Mouse (Mus musculus): ENCODE results near the gene Sdhaf3. TPM values are rescaled to one million over a fixed set of nuclear protein-coding genes. Genes with fewer than 3 reads are reported as not detected.
"Not testable (repeated sequence)": the region's sequence is repeated elsewhere in the genome, so short reads cannot be mapped to it uniquely, and the experiment has no call there.

Sdhaf3 gene
- total RNA-seq (2021), result 6.4 and 6.8 TPM in 2 replicates
- long read RNA-seq, full-length matches to known transcripts, result 10 of 11 reads
- long read RNA-seq, partial matches to known transcripts, result 0 of 11 reads
- long read RNA-seq, other reads (novel, unspliced or antisense), result 1 of 11 reads

- peak; percentile 93 for DNase-seq
These were observed at the start of gene Sdhaf3 for GRCm38 (mm10) chr6:6955764-6956561. Gene Sdhaf3 (plus strand): TSS chr6:6956004.

- DNase-seq, result peak; percentile 53
These were observed 46.2 kb upstream of the Sdhaf3 start for GRCm38 (mm10) chr6:6909586-6909985.

GRCm38 (mm10) chr6:6914304-6914703 is 41.5 kb upstream of the Sdhaf3 start:
- no peak for DNase-seq

DNA sequence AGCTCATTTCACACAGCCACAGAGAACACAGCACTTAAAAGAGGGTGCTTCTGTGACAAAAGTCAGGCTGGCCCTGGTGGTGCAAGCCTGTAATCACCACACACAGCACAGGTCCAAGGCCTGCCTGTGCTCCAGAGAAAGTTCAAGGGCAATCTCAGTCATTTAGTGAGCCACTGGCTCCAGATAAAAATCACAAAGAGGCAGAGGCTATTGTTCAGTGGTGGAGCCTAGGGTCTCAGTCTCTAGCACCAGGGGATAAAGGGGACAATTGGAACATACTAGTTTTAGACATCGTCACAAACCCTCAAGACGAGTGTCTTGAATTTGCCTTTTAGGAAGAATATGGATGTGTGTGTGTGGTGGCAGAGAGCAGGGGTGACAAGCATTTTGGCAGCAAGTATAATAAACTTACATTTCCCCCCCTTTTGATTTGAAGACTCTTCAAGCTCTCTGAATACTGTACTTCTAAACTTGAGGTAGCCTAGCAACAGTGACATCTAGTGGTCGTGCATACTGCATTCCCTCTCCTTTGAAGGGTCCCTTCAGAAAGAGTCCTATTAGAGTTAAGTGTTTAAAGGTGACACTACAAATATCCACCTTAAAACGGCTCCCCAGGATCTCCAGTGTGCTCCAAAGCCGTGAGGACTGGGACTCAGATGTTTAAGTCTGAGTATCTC is 40.8 kb upstream of the Sdhaf3 start:
- peak; percentile 10 for DNase-seq

GRCm38 (mm10) chr6:6915526-6915915 is 40.3 kb upstream of the Sdhaf3 start:
- DNase-seq, result no peak

GRCm38 (mm10) chr6:6917334-6917733 is 38.5 kb upstream of the Sdhaf3 start:
- DNase-seq, result no peak

DNA sequence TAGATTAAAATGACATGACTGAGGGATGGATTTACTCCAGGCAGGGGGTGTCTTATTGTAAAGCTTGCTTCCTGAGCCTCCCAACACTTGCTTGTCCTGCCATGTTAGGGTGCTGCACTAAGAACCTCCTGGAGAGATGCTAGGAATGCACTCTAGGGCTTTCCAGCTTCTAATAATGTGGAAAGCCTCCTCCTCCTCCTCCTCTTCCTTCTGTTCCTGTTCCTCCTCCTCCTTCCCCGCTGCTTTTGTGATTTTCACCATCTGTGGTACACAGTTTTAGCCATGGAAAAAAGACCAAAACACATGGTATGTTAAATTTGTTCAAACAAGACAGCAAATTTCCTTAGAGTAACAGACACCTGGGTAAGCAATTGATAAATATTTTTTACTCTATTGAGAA is 30.5 kb upstream of the Sdhaf3 start:
- no peak for DNase-seq

DNA sequence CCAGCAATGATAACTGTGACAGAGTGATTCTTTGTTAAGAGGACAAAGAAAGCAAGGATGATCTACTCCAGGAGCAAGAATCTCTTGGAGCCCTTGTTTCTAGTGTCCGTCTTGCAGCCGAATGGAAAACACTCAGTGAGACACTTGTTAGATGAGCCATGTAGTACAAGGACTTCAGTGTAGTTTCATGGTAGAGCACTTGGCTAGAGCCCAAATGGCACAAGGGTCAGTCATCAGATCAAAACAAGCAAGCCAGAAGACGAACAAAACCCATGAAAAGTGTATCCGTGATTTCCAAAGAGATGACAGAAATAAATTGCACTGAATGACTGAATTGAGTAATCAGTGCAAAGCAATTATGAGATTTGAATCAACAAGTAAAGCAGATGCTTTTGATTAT is 25.0 kb upstream of the Sdhaf3 start:
- peak; percentile 8 for DNase-seq

GRCm38 (mm10) chr6:6931507-6931906 is 24.3 kb upstream of the Sdhaf3 start:
- no peak for DNase-seq

GRCm38 (mm10) chr6:6940845-6941244 is 15.0 kb upstream of the Sdhaf3 start:
- no peak for DNase-seq

- peak; percentile 61 for DNase-seq
These were observed 13.0 kb upstream of the Sdhaf3 start for GRCm38 (mm10) chr6:6942813-6943212.

GRCm38 (mm10) chr6:6947650-6948049 is 8.2 kb upstream of the Sdhaf3 start:
- no peak for DNase-seq

GRCm38 (mm10) chr6:6955395-6955763 is 425 bp upstream of the Sdhaf3 start:
- DNase-seq, result no peak

- not testable (repeated sequence) for DNase-seq
These were observed 3.4 kb downstream of the Sdhaf3 start for GRCm38 (mm10) chr6:6959234-6959633.

- DNase-seq, result no peak
These were observed 41.6 kb downstream of the Sdhaf3 start for GRCm38 (mm10) chr6:6997226-6997946.

DNA sequence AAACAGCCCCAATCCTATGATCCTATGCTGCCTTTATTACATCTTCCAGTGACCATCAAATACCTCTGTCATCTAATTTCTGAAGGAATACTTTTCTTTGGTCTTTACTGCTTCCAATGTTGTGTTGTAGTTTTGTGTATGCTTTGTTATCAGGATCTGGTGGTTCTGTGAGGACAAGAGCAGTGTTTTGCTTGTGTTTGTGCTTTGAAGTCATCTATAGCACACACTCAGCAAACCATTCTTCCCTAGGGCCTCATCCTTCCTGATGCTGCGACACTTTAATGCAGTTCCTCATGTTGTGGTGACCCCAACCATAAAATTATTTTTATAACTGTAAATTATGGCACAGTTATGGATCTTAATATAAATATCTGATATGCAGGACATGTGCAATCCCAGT is 42.2 kb downstream of the Sdhaf3 start:
- no peak for DNase-seq

- DNase-seq, result no peak
These were observed 43.2 kb downstream of the Sdhaf3 start for GRCm38 (mm10) chr6:6999015-6999414.

DNA sequence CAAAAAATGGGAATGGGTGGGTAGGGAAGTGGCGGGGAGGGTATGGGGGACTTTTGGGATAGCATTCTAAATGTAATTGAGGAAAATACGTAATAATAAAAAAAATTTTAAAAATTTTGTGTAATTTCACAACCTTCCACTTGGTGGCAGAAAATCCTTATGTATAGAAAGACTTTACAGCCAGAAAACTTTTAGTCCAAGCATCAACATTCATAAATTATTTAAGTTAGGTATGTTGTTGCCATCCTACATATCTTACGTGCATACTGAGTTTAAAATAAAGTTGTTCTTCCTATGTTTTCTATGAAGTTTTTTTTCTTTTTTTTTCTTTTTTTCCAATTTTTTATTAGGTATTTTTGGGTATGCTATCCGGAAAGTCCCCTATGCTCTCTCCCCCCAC is 47.3 kb downstream of the Sdhaf3 start:
- DNase-seq, result no peak

DNA sequence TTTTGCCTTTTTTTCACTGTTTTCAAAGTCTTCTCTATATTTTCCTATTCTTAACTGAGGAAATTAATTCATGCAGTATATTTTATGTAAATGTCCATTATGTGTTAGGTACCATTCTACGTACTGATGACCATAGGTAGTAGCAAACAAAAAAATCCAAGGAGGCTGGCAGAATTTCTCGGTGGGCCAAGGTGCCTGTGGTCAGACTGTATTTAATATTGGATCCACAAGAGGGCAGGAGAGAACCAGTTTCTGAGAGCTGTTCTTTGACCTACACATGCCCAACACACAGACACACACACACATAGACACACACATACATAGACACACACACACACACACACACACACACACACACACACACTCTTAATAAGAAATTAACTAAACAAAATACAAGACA is 48.2 kb downstream of the Sdhaf3 start:
- no peak for DNase-seq

- no peak for DNase-seq
These were observed 82.3 kb downstream of the Sdhaf3 start for GRCm38 (mm10) chr6:7038087-7038486.

DNA sequence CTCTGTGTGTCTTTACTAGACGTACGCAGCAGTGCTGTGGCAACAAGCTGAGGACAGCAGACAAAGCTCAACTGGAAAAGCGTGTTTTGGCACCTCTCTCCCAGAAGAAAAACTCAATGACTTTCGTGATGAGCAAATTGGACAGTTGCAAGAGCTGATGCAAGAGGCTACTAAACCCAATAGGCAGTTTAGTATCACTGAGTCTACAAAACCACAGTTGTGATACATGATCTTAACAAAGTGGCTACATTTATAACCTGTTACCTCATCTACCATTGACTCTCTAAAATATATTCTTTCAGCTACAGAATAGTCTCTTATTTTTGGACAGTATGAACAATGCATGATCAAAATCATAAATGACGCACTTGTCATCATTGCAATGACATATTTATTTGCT is 83.0 kb downstream of the Sdhaf3 start:
- no peak for DNase-seq

- no peak for DNase-seq
These were observed 86.1 kb downstream of the Sdhaf3 start for GRCm38 (mm10) chr6:7041912-7042311.

GRCm38 (mm10) chr6:7062819-7063218 is 107.0 kb downstream of the Sdhaf3 start:
- no peak for DNase-seq
